Mouse (Mus musculus) forebrain, embryonic 15.5 days (tissue): ENCODE measurements around the gene Hgd. TPM values are rescaled to one million over a fixed set of nuclear protein-coding genes. Genes with fewer than 3 reads are reported as not detected.
A peak's percentile ranks its signal among the peaks of the same experiment; 100 is the strongest.

Source experiments
- ATAC-seq: fragments of 200-750 bp; cut with Nextera tagmentation; replicated peaks from 2 replicates; pipeline ENCODE4 v1.8.0; 2017; ENCODE audit warnings: mild to moderate bottlenecking, moderate TSS enrichment, moderate library complexity
- H3K27ac ChIP-seq: fragments of 300-500 bp; sonication (generic); replicated peaks from 2 replicates; pipeline ENCODE4 v1.5.1; 2015; ENCODE audit warnings: mild to moderate bottlenecking, inconsistent platforms
- H3K27me3 ChIP-seq: fragments of 300-500 bp; sonication (generic); 2 replicates; pipeline ENCODE4 v1.6.1; 2015; ENCODE audit warnings: inconsistent platforms
- H3K36me3 ChIP-seq: fragments of 300-500 bp; sonication (generic); 2 replicates; pipeline ENCODE4 v1.6.1; 2015; ENCODE audit warnings: mild to moderate bottlenecking, inconsistent platforms
- H3K4me1 ChIP-seq: fragments of 300-500 bp; sonication (generic); 2 replicates; pipeline ENCODE4 v1.6.1; 2015; ENCODE audit warnings: inconsistent platforms
- H3K4me2 ChIP-seq: fragments of 300-500 bp; sonication (generic); replicated peaks from 2 replicates; pipeline ENCODE4 v1.6.1; 2015; ENCODE audit warnings: mild to moderate bottlenecking, inconsistent platforms
- H3K4me3 ChIP-seq: fragments of 300-500 bp; sonication (generic); 2 replicates; pipeline ENCODE4 v1.5.1; 2015; ENCODE audit warnings: mild to moderate bottlenecking, inconsistent platforms
- H3K9ac ChIP-seq: fragments of 300-500 bp; sonication (generic); replicated peaks from 2 replicates; pipeline ENCODE4 v1.6.1; 2015; ENCODE audit warnings: mild to moderate bottlenecking, inconsistent platforms
- H3K9me3 ChIP-seq: fragments of 300-500 bp; sonication (generic); 2 replicates; pipeline ENCODE4 v1.6.1; 2016; ENCODE audit warnings: inconsistent platforms
- WGBS: fragments of 180-500 bp; shearing (Covaris S2); methylation state at CpG from one replicate; pipeline ENCODE4 v1.1.7; 2015; ENCODE audit warnings: mixed read lengths; 5-methylcytosine and 5-hydroxymethylcytosine counted together
- polyA plus RNA-seq: library from polyadenylated mRNA; unstranded; fragments of >200 nt; fragmentation: Nextera tagmentation; extraction: Ambion mirVana; gene quantifications from 2 replicates; pipeline ENCODE4 v1.2.1, GENCODE M21; 2015

The Hgd gene
- polyA plus RNA-seq, 1 experiment from 2014 or later, result 0.24 TPM

- 22% methylated on average over 4 of the region's 4 CpGs for WGBS
- no peak for ATAC-seq
- Histone ChIP-seq H3K27ac (no peak overlapping the region), H3K4me2 (no peak overlapping the region), H3K36me3 (no peaks in the 10 kb centered on the region), H3K4me3 (no peak overlapping the region), H3K9me3 (no peaks in the 10 kb centered on the region), H3K4me1 (peaks cover 18% of the 10 kb centered on the region), H3K9ac (no peak overlapping the region), H3K27me3 (no peaks in the 10 kb centered on the region)
These were observed 75.9 kb downstream of the Hgd start for GRCm38 (mm10) chr16:37655756-37656347.

DNA sequence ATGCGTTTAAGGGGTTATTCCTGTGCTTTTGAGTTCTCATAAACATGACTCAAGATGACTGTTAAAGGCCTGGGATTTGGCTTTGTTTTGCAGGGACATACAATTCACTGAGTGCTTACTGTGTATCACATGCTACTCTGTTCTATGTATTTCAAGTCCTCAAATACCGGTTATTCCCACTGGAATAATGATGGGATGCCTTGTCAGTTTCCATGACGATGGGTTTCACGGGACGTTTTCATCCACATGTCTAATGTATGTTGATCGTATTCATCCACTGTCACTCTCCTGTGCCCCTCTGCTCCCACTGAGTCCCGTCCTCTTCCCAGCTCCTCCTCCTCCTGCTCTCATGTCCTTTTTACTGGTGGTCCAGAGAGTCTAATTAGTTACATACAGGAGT lies 76.8 kb downstream of the Hgd start:
- no peak overlapping the region for H3K9ac ChIP-seq
- H3K36me3 ChIP-seq, result no peaks in the 10 kb centered on the region
- no peak for ATAC-seq
- H3K4me2 ChIP-seq, result no peak overlapping the region
- H3K4me3 ChIP-seq, result no peak overlapping the region
- no peaks in the 10 kb centered on the region for H3K9me3 ChIP-seq
- peaks cover 18% of the 10 kb centered on the region for H3K4me1 ChIP-seq
- H3K27me3 ChIP-seq, result no peaks in the 10 kb centered on the region
- WGBS, result 54% methylated on average over 7 of the region's 7 CpGs
- H3K27ac ChIP-seq, result no peak overlapping the region

- no peak overlapping the region for H3K27ac ChIP-seq
- no peaks in the 10 kb centered on the region for H3K27me3 ChIP-seq
- WGBS, result 68% methylated on average over 9 of the region's 9 CpGs
- H3K4me3 ChIP-seq, result no peak overlapping the region
- H3K4me1 ChIP-seq, result no peaks in the 10 kb centered on the region
- no peak overlapping the region for H3K9ac ChIP-seq
- no peaks in the 10 kb centered on the region for H3K36me3 ChIP-seq
- no peak overlapping the region for H3K4me2 ChIP-seq
- no peak for ATAC-seq
- no peaks in the 10 kb centered on the region for H3K9me3 ChIP-seq
These were observed 83.9 kb downstream of the Hgd start for GRCm38 (mm10) chr16:37663643-37664459.

DNA sequence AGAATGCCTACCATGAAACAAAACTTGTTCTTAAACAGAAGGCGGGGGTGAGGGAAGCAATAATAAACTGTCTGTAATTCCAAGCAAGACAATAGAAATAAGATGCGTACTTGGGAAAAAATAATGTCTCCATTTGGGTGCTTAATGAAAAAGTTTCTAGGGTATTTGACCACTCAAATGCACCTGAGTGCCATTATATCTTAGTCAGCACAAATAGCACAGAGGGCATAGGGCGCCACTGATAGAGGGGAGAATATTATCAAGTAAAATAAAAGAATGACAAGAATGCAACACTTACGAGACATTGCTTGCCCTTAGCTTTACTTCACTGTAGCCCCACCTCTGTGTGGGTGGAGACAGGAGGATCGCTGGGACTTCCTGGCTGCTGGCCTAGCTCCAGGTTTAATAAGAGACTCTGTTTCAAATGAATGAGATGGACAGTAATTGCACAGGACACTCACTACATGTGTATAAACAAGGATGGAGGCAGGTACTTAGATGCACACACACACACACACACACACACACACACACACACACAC lies 85.5 kb downstream of the Hgd start:
- H3K36me3 ChIP-seq, result no peaks in the 10 kb centered on the region
- 78% methylated on average over 5 of the region's 5 CpGs for WGBS
- no peaks in the 10 kb centered on the region for H3K9me3 ChIP-seq
- ATAC-seq, result no peak
- no peak overlapping the region for H3K27ac ChIP-seq
- no peak overlapping the region for H3K9ac ChIP-seq
- no peak overlapping the region for H3K4me2 ChIP-seq
- no peaks in the 10 kb centered on the region for H3K4me1 ChIP-seq
- no peaks in the 10 kb centered on the region for H3K27me3 ChIP-seq
- no peak overlapping the region for H3K4me3 ChIP-seq

DNA sequence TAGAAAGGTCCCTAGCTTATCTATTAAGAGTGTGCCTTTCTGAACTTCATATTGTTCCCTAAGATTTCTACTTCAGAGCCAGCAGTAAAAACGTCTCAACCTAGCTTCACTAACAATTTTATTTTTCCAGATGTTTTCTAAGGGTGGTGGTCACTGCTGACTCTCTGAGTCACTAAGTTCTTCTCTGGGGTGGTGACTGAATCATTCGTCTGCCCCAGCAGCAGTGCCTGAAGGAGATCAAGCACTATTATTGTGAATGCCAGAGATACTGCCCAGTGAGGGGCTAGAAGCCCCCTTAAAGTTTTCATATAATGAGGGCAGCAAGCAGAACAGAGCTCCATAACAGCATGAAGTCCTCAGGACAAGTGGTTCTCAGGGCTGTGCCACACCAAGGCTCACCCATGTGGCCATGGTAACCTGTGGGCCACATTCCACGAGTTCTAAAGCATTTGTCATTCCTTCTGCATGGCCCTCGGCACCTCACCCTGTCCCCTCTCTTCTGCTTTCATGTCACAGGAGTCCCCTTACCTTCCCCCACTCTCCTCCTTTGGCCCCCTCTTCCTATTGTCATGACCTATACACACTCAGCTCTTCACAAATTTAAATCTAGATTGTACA lies 90.8 kb downstream of the Hgd start:
- Histone ChIP-seq H3K4me3 (no peak overlapping the region), H3K4me2 (no peak overlapping the region), H3K9ac (no peak overlapping the region), H3K36me3 (no peaks in the 10 kb centered on the region), H3K27me3 (no peaks in the 10 kb centered on the region), H3K4me1 (no peaks in the 10 kb centered on the region; the same call in 1 of the 2 replicates), H3K27ac (no peak overlapping the region), H3K9me3 (no peaks in the 10 kb centered on the region)
- ATAC-seq, result no peak
- WGBS, result 34% methylated on average over 4 of the region's 4 CpGs

DNA sequence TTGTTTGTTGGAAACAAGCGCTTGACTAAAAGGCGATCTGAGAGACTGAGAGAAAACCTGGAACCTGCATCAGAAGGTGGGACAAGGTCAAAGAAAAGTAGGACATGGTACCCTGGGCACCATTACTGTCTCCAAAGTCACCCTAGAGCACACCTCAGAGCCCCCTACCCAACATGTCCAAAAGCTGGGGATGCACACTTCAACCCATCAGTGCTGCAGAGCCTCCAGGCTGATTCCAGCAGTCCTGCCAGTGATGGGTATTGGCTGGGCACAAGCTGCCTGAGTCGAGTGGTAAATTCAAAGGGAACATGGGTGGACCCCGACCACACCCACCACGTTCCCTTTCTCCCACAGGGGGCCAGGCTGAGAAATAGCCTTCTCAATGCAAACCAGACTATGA lies 95.4 kb downstream of the Hgd start:
- no peaks in the 10 kb centered on the region for H3K9me3 ChIP-seq
- H3K4me2 ChIP-seq, result no peak overlapping the region
- peaks cover 12% of the 10 kb centered on the region for H3K4me1 ChIP-seq
- no peak overlapping the region for H3K9ac ChIP-seq
- WGBS, result 93% methylated on average over 5 of the region's 5 CpGs
- no peak overlapping the region for H3K4me3 ChIP-seq
- H3K27ac ChIP-seq, result no peak overlapping the region
- no peaks in the 10 kb centered on the region for H3K27me3 ChIP-seq
- H3K36me3 ChIP-seq, result no peaks in the 10 kb centered on the region
- ATAC-seq, result no peak

DNA sequence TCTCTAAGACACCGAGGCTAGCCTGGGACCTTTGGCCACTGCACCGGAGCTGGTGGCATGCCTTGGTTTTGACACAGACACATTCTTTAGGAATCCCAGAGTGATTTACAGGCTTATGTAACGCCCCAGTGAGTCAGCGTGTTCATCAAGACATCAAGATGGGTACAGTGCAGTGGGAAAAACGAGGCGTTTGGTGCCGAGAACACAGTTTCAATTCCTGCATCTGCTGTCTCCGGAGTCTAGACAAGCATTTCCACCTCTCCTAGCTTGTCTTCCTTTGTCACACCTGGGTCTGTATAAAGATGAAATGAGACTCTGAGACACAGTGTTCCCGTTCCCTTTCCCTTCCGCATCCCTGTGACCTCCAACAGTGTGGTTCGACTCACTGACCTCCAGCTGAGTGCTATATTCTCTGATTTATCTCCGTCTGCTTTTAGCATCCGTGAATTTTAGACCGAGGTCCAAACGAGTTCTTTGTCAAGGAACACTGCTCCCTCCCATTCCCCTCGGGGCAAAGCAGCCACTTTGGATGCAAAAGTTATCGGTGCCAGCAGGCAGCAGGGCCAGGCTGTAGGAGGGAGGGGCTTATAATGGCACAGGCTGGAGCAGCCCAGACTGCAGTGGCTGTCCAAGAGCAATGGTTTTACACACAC lies 96.2 kb downstream of the Hgd start:
- H3K9me3 ChIP-seq, result no peaks in the 10 kb centered on the region
- no peaks in the 10 kb centered on the region for H3K36me3 ChIP-seq
- peak overlapping the region; percentile 32; the same call in 1 of the 2 replicates for H3K9ac ChIP-seq
- no peaks in the 10 kb centered on the region for H3K27me3 ChIP-seq
- WGBS, result 38% methylated on average over 17 of the region's 17 CpGs
- ATAC-seq, result peak; percentile 90
- H3K27ac ChIP-seq, result peak overlapping the region; percentile 62
- peak overlapping the region; percentile 37 for H3K4me2 ChIP-seq
- H3K4me3 ChIP-seq, result peak overlapping the region; percentile 22; the same call in 1 of the 2 replicates
- H3K4me1 ChIP-seq, result peaks cover 12% of the 10 kb centered on the region

- WGBS, result 12% methylated on average over 4 of the region's 4 CpGs
- Histone ChIP-seq H3K9ac (no peak overlapping the region), H3K36me3 (no peaks in the 10 kb centered on the region), H3K27me3 (no peaks in the 10 kb centered on the region), H3K4me2 (peak overlapping the region; percentile 37; the same call in 1 of the 2 replicates), H3K27ac (no peak overlapping the region), H3K4me1 (peaks cover 12% of the 10 kb centered on the region), H3K4me3 (no peak overlapping the region), H3K9me3 (no peaks in the 10 kb centered on the region)
- ATAC-seq, result peak; percentile 39; the same call in 1 of the 2 replicates
These were observed 96.7 kb downstream of the Hgd start for GRCm38 (mm10) chr16:37676677-37677072.

- Histone ChIP-seq H3K27ac (no peak overlapping the region), H3K27me3 (no peaks in the 10 kb centered on the region), H3K9ac (no peak overlapping the region), H3K9me3 (no peaks in the 10 kb centered on the region), H3K36me3 (no peaks in the 10 kb centered on the region), H3K4me3 (no peak overlapping the region), H3K4me2 (no peak overlapping the region), H3K4me1 (peaks cover 18% of the 10 kb centered on the region)
- no peak for ATAC-seq
- 83% methylated on average over 8 of the region's 8 CpGs for WGBS
These were observed 97.6 kb downstream of the Hgd start for GRCm38 (mm10) chr16:37677586-37677985.

DNA sequence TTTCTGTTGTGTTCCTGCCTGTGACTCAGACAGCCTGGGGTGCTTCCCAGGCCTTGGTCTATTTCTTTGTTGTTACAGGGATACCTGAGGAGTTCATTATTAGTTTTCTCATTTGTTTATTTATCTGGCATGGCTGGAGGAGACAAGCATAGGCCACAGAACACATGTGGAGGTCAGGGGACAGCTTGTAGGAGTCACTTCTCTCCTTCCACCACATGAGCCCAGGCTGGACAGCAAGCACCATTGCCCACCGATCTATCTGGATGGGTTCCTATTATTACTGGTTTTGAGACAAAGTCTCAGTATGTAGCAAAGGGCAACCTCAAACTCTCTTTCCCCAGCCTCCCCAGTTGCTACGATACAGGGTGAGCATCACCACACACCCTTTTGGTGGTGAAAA lies 100.3 kb downstream of the Hgd start:
- Histone ChIP-seq H3K4me2 (no peak overlapping the region), H3K27me3 (no peaks in the 10 kb centered on the region), H3K36me3 (no peaks in the 10 kb centered on the region), H3K9me3 (no peaks in the 10 kb centered on the region), H3K4me1 (peaks cover 39% of the 10 kb centered on the region), H3K9ac (no peak overlapping the region), H3K27ac (no peak overlapping the region), H3K4me3 (no peak overlapping the region)
- WGBS, result 88% methylated on average over 2 of the region's 2 CpGs
- ATAC-seq, result no peak

DNA sequence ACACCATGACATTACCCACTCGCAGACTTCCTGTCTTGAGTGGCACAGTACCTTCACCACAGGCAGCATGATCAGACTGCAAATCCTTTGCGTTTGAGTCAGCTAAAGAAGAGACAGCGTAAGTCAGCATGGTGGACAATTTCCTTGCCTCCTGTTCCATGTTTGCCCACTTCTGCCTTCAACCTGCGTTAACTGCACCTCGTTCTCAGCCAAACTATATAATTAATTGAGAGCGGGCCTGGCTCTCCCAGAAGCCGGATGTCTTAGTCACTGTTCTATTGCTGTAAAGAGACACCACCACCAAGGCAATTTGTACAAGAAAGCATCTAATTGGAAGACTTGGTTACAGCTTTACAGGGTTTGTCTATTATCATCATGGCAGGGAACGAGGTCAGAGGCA lies 100.9 kb downstream of the Hgd start:
- Histone ChIP-seq H3K9me3 (no peaks in the 10 kb centered on the region), H3K4me1 (peaks cover 42% of the 10 kb centered on the region), H3K9ac (no peak overlapping the region), H3K4me2 (no peak overlapping the region), H3K36me3 (no peaks in the 10 kb centered on the region), H3K4me3 (no peak overlapping the region), H3K27ac (no peak overlapping the region), H3K27me3 (no peaks in the 10 kb centered on the region)
- ATAC-seq, result no peak
- WGBS, result 66% methylated on average over 8 of the region's 8 CpGs
